Mouse (Mus musculus) left cerebral cortex, adult 2 months (tissue): ENCODE measurements around the gene Adrb1. TPM values are rescaled to one million over a fixed set of nuclear protein-coding genes. Genes with fewer than 3 reads are reported as not detected.

Experiments
- DNase-seq, 2 experiments: peaks; one replicate each; pipeline ENCODE4 v3.0.0; 2021 to 2022; ENCODE audit warnings: low spot score in 2 of 2, mixed read lengths in 1 of 2; ENCODE audit errors: extremely low spot score in 1 of 2
- H3K27ac ChIP-seq: fragments of 200-600 bp; 2 replicates; pipeline ENCODE4 v1.8.1; 2022
- H3K4me3 ChIP-seq: fragments of 200-600 bp; 2 replicates; pipeline ENCODE4 v1.8.1; 2022
- CTCF ChIP-seq: fragments of 200-600 bp; IDR thresholded peaks from 2 replicates; pipeline ENCODE4 v1.8.1; 2022; ENCODE audit warnings: antibody characterized with exemption, mild to moderate bottlenecking, moderate library complexity
- intact Hi-C: fragments of 180-260 bp; cut with DNase I; formaldehyde crosslinking; loops from one replicate; pipeline ENCODE4 v1.15.1; 2025
- total RNA-seq, 2 experiments: library from RNA; stranded (reverse); gene quantifications; 2 replicates each; pipeline ENCODE4 v1.2.3; 2021

Adrb1 gene
- total RNA-seq, 2 experiments from 2014 or later = 46.7 to 50.8 TPM

- Histone ChIP-seq H3K4me3 (no peak overlapping the region), H3K27ac (no peak overlapping the region)
- no peak for DNase-seq
- TF ChIP-seq CTCF = no peak
- intact Hi-C loops = no loop called here
These were observed 34.3 kb upstream of the Adrb1 start for GRCm38 (mm10) chr19:56687676-56688075.

DNA sequence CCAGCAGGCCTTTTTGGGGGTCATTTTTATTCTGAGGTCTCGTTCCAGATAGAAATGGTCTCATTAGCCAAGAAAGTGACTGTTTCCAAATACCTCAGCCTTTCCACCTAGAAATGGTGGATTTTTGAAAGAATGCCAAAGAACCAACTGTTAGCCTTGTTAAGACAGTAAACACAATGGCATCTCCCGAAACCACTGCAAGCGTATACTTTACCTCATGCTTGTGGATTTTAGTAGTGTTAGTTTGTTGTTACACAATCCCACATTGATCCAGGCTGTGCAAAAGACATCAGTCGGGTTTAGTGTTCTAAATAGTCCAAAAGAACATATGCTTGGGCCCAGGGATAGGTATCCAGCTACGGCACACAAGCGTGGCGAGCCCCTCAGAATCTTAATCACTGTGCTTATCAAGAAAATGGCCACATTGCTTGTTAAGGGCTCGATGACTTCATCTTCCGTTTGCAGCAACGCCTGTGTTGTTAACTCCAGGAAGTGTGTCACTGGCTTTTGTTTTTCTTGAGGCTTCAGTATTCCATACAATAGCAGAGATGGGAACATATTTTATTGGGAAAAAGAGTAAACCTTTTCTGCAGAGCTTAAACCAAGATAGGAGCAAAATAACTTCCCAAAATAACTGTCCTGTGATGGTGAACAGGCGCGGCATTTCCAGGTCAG lies 33.2 kb upstream of the Adrb1 start:
- Histone ChIP-seq H3K4me3 (no peak overlapping the region), H3K27ac (no peak overlapping the region)
- no peak for TF ChIP-seq CTCF
- DNase-seq = no peak
- intact Hi-C loops = no loop called here

- DNase-seq = no peak
- H3K4me3 ChIP-seq = no peak overlapping the region
- intact Hi-C loops = no loop called here
- TF ChIP-seq CTCF = no peak
- no peak overlapping the region for H3K27ac ChIP-seq
These were observed 32.5 kb upstream of the Adrb1 start for GRCm38 (mm10) chr19:56689493-56689892.

- Histone ChIP-seq H3K4me3 (no peak overlapping the region), H3K27ac (no peak overlapping the region)
- TF ChIP-seq CTCF = no peak
- intact Hi-C loops = no loop called here
- DNase-seq = no peak
These were observed 30.9 kb upstream of the Adrb1 start for GRCm38 (mm10) chr19:56691103-56691502.

DNA sequence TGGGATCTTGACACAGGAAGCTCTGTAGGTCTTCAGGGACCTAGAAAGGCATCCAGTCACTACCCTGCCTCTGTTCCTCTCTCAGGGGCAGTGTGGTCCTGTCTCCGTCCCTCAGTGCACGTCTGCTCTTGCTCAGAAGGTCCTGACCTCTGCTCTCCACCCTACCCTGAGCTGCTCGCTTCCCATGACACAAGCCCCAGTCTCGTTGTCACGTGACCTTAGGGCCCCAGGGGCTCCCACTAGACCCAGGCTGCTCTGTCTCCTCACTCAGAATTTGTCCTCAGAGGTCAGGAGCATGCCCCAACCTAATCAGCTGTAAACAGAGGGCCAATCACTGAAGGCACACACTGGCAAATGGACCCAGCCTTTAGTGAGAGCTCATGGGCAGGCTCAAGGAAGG lies 29.5 kb upstream of the Adrb1 start:
- no peak for TF ChIP-seq CTCF
- H3K4me3 ChIP-seq = no peak overlapping the region
- intact Hi-C loops = no loop called here
- no peak for DNase-seq
- no peak overlapping the region for H3K27ac ChIP-seq

- DNase-seq = peak; percentile 48 to 75
- no peak for TF ChIP-seq CTCF
- Histone ChIP-seq H3K4me3 (no peak overlapping the region), H3K27ac (peak overlapping the region; percentile 71)
- intact Hi-C loops = loop anchor here (1.0 to 5.0 kb wide), 3 partner anchors 13 to 75 kb away; no protein-coding TSS in a partner anchor
These were observed 24.4 kb upstream of the Adrb1 start for GRCm38 (mm10) chr19:56697370-56698144.

DNA sequence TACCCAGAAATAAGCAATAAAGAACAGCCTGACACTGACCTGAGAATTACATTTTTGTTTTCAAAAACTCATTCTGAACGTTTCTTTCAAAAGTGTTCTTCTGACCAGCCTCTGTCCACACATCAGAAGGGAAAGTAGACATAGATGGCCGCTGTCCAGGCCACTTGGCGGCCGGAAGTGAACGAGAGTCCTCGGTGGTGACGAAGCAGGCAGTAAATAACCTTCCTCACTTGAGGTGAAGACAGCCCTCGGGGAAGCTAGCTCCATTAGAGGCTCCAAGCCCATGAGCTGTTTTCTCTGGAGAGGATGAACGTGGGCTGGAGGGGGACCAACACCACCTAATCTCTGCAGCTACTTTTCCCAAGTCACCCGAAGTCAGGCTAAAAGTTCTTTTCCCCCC lies 21.2 kb upstream of the Adrb1 start:
- TF ChIP-seq CTCF = no peak
- no peak overlapping the region for H3K4me3 ChIP-seq
- DNase-seq = no peak
- intact Hi-C loops = no loop called here
- H3K27ac ChIP-seq = no peak overlapping the region

DNA sequence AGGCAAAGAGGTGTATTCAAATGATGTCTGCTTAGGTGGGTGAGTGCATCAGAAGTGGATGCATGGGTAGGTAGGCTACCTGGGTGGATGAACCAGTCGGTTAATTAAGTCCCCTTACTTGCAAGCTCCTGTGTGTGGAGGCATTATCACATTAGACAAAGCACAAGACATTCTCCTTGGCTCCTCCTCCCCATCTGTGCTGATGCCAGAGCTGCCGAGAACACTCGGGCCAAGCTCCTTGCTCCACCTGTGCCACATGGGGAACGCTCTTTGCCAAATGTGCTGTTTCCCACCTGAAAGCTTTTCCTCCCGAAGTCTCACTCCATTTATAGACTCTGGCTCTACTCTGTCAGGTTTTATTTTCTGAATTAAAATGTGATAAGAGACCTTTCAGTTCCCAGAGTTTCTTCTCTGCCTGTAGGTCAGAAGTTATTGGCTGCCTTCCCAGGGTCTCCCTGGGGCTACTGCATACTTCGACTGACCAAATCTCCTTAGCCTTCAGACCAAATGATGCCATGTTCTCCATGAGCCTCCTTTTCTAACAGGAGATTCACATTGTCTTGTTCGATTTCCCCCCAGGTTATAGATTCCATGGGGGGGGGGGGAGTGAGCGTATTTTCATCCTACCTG lies 20.5 kb upstream of the Adrb1 start:
- no peak for DNase-seq
- no peak for TF ChIP-seq CTCF
- H3K4me3 ChIP-seq = no peak overlapping the region
- intact Hi-C loops = no loop called here
- no peak overlapping the region for H3K27ac ChIP-seq

DNA sequence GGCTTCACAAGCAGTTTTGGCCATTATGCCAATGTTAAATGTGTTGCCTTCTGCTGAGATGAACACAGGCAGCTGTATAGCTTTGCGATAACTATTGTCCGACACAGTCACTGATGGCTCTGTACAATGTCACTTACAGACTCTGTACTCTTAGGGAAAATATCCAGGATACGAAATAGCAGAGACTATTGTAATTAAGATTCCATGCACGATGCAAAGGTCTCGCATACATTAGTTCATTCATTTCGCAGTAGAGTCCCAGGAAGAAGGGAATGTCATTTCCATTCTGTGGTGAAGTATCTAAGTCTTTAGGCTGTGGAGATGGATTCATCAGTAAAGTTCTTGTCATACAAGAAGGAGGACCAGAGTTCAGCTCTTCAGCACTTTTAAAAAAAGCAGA lies 20.0 kb upstream of the Adrb1 start:
- DNase-seq = no peak
- Histone ChIP-seq H3K27ac (no peak overlapping the region), H3K4me3 (no peak overlapping the region)
- TF ChIP-seq CTCF = no peak
- intact Hi-C loops = no loop called here

- TF ChIP-seq CTCF = no peak
- no peak overlapping the region for H3K4me3 ChIP-seq
- no peak overlapping the region for H3K27ac ChIP-seq
- no peak for DNase-seq
- intact Hi-C loops = no loop called here
These were observed 18.5 kb upstream of the Adrb1 start for GRCm38 (mm10) chr19:56703238-56704097.

DNA sequence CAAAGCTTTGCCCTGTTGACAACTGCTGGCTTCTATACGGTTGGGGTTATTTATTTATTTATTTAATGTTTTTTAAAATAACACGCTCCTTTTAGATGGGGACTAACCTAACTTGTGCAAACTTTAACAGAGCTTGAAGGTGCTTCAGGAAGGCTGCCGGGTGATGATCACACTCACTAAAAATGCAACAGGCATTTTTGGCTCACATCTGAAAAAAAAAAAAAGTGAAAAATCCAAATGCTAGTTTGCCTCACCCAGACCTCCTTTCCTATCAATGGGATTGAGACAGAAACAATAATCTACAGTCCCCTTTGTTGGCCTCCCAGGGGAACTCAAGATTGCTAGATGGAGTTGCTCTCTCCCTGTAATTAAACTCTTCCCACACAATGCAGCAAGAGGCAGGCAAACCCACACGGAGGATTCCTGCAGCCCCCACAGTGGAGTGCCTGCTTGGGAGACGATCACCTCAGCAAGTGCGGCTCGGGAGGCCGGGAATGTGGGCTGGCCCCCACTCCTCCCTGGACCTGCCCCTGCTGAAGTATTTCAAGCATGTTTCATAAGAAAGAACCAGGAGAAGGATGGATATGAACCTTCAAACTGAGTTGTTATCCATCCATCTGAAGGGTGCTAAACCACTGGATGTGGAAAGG lies 16.8 kb upstream of the Adrb1 start:
- no peak for TF ChIP-seq CTCF
- intact Hi-C loops = no loop called here
- DNase-seq = no peak
- no peak overlapping the region for H3K27ac ChIP-seq
- H3K4me3 ChIP-seq = no peak overlapping the region
